Mouse (Mus musculus) lung, postnatal 0 days (tissue): Measurements from ENCODE around the gene 9030612E09Rik.

Experiments
- CTCF ChIP-seq: IDR thresholded peaks from 2 replicates; pipeline ENCODE4 v1.5.1; 2016; ENCODE audit warnings: antibody characterized with exemption, mild to moderate bottlenecking
- EP300 ChIP-seq: IDR thresholded peaks from 2 replicates; pipeline ENCODE4 v1.6.1; 2016; ENCODE audit warnings: antibody characterized with exemption, mild to moderate bottlenecking, control low read depth

DNA sequence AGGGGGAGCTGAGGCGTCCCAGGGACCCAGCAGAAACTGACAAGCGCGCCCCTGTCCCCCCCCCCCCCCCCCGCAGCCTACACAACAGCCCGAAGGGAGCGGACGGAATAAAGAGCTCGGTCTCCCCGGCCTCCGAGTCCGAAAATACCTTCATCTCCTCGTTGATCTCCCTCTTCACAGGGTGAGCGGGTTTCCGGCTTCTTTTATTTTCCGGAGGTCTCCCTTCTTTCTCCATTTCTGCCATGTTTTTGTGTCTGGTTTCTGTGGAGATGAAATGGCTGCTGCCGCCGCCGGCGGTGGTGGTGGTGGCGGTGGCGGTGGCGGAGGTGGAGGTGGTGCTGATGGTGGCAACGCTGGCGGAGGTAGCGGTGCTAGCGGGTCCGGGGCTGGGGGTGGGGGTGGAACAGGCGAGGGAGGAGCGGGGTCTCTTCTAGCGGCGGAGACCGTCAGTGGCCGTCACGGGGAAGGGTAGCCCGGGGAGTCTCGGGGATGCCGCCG, 627 bp upstream of the 9030612E09Rik start:
- TF ChIP-seq CTCF: no peak
- TF ChIP-seq EP300: no peak
